Mouse (Mus musculus): ENCODE measurements around the gene Dmrta1.
"Not testable (repeated sequence)": the region's sequence is repeated elsewhere in the genome, so short reads cannot be mapped to it uniquely, and the experiment has no call there.

Gene Dmrta1

DNA sequence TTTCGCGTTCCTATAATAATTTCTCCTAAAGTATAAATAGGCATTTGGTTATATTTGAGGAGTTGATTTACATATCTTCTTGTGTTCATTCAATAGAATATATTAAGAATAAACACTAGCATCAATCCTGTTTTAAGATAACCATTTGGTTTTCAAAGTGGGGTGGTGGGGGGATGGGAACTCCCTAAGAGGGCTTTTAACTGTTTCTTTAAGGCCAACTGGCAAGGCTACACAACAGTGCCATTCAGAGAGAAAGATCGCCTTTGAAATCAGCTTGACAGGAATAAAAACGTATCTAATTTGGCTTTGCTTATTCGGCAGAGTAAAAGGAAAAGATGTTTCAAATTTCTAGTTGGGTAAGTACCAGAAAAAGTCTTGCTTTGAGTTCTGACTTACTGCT, at the start of gene Dmrta1:
TSS of gene Dmrta1 (plus strand) at position 242 of the 400 bp plus-strand sequence.
- no peak for DNase-seq (ENCODE audit: low read depth, low spot score)

DNA sequence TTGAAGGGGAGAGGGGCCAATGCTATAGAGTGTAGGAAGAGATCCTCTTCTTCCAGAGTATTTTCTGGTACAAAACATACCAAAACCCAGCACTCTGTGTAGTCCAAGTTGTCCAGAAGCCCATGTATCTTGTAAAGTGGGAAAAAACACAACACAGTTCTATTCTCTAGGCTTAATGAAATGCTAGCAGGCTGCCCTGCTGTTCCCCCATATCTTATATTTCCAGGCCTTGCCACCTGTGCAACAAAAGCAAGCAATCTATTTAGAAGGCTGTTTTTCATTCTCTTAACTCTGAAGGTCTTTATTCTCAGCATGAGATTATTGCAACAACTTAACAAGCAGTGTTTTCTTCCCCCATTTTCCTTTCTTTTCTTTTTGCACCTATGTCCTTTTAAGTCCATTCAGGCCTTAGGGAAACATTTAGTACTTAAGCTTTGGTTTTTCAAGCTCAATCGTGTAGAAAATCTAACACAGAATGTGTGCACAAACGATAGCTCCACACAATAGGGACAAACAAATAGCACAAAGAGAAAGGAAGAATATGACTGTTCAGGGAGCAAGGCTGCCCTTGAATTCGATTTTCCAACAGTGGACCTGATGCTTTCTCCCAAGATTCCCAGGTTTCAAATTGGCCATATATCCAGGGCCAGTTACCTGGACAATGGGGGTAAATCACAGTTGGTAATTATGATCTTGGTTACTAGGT, 48.7 kb upstream of the Dmrta1 start:
- DNase-seq (ENCODE audit: low read depth, low spot score), result no peak

GRCm38 (mm10) chr4:89631560-89631959, 47.7 kb upstream of the Dmrta1 start:
- no peak for DNase-seq (ENCODE audit: low read depth, low spot score)

DNA sequence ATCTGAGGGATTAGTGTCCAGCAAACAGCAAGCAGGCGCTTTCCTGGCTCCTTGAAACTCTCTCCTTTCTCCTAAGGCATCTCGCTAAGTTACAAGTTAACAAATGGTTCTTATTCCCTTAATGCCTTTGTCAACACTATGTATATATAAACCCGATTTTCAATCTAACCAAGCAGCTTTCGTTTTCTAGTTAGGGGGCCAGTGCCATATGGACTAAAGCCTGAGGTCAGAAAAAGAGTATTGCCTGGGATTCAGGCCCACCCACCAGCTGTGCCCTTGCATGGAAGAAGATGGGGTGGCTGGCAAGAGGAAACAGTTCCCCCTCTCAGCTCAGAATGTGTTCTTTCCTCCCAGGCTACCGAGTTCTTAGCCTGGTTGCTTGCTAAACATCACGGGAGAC, 40.6 kb upstream of the Dmrta1 start:
- DNase-seq (ENCODE audit: low read depth, low spot score), result no peak

DNA sequence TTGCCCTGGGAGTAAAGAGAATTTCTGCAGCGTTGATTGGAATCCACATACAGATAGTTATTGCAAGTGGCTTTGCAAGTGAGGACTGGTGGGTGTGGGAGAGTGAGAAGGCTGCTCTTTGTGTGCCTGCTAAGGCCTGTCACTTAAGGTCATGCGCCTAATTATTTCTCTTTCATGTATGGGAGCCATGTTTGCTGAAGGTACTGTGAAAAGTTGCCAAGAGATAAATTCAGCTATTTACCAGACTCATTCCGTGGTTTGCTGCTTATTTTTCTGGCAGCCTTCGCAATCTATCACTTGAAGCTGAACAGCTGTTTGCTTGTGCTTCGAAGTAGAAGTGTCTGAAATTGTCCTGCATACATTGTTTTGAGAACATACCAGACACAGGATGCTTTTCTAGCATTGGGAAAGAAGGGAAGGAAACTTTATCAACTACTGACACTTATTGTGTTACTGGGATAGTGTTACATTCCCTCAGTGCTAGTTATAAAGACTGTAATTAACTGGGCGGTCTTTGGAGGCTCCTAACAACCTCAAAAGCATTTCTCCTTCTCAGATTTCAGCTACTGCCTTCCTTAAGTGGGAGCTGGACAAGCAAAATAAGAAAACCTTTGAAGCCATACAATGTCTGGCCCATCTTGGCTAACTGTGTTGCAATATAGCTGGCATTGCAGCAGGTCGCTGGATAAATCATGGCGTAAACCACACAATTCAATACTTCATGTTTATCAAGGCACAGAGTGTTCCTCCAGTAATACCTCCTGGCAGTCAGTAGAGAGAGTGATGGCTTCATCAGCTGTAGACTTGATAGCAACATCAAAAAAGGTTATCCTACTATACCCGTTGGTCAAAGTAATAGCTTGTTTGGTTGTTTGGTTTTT, 34.8 kb upstream of the Dmrta1 start:
- DNase-seq (ENCODE audit: low read depth, low spot score), result no peak

DNA sequence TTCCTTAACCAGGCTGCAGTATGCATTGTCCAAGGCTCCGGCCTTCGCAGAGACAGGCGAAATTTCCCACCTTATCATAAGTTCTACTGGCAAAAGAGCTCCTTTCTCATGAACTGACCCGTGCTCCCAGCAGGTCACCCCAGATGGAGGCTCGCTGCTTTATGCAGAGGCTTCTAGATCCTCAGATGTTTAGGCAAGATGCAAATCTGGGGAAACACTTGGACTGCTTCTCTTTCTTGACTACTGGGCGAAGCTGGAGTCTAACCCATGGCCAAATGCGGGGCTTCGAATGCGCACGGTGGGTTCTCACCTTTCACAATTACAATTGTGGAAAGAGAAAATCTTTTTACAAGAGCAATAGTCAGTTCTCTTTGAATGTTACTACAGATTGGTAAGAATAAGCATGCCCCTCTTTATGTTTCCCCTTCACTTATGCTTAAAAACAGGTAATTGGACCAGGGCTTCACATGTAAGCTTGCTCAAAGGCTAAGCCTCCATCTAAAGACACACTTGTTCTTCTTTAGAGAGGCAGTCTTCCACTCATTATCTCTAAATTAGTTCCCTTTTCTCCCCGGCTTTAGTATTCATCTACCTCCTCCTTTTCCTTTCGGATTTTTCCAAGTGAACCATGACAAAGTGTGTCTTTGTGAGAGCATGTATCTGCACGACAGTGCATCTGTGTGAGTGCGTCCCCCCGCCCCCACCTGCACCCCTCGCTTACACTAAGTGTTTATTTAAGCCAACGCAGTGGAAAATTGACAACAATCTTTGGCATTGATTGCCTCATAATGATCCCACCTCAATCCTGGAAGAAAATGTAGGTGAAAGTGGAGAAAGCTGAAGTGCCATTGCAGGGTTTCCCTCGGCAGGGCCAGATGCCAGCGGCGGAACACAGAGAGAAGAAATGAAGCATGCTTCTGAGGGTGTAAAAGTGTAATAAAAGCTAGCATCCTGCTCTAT, 28.6 kb upstream of the Dmrta1 start:
- DNase-seq (ENCODE audit: low read depth, low spot score), result no peak

DNA sequence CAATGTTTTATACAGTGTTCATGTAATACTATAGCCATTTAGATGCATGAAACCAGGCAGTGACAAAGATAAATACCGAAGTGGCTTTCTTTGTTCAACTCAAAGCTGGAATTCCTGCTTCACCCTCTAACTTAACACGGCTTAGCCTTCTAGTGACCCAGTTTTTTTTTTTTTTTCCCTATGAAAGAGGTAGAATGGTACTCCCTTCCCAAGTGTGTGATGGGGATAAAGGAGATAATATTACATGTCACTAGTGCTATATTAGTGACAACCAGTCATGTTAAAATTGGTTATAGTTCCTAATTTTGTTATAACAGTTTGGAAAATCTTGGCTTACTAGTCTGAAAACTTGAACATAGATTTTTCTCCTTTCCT, 27.9 kb upstream of the Dmrta1 start:
- DNase-seq (ENCODE audit: low read depth, low spot score), result no peak

DNA sequence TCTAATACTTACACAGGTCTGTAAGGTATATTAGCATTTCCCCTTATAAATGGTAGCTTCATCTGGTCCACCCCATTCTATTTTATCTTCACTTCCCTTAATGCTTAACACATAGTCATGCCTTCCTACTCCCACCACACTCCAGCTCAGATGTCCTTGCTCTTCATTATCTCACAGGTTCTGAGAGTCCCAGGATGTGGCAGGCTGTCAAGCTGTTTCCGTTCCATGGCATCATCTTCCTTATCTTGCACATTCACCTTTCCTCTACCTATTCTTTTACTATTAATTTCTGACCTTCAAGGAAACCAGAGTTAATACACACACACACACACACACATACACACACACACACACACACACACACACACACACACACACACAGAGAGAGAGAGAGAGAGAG, 27.5 kb upstream of the Dmrta1 start:
- DNase-seq (ENCODE audit: low read depth, low spot score), result no peak

DNA sequence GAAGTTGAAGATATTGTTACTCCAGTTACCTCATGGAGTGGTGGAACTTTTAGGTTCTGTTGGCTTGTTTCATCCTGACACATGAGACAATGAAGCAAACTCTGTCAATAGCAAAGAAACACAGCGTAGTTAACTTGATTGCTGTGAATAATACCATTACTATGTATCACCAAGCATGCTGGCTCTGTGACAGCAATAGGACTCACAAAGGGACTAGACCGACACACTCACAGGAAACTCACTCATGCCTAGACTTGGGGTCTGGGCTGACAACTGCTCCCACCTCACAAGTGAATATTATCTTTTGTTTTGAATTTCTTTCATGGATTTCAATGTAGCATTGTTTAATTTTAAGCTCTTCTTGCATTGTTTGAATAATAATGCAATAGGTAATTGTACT, 15.8 kb upstream of the Dmrta1 start:
- no peak for DNase-seq (ENCODE audit: low read depth, low spot score)

- no peak for DNase-seq (ENCODE audit: low read depth, low spot score)
Measured at GRCm38 (mm10) chr4:89674711-89675110, 4.5 kb upstream of the Dmrta1 start.

GRCm38 (mm10) chr4:89677903-89678302, 1.3 kb upstream of the Dmrta1 start:
- DNase-seq (ENCODE audit: low read depth, low spot score), result no peak

DNA sequence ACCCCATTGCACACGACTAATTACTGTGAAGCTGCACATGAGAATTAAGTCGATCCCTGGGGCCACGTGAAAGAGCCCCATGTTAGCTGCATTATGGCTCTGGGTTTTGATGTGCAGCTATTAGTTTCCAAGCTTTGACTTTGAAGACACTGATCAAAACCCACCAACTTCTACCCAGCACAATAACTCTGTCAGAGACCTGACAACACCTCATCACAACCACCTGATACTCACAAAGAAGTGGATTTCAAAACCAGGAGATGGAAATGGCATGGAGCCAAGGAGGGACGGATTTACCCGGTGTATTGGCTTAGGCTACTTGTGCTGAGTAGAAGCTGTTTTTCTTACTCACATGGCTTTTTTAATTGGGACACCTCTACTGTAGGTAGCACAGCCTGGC, 523 bp upstream of the Dmrta1 start:
- DNase-seq (ENCODE audit: low read depth, low spot score), result no peak

GRCm38 (mm10) chr4:89687961-89688803, 8.9 kb downstream of the Dmrta1 start:
- DNase-seq (ENCODE audit: low read depth, low spot score), result peak; percentile 5

DNA sequence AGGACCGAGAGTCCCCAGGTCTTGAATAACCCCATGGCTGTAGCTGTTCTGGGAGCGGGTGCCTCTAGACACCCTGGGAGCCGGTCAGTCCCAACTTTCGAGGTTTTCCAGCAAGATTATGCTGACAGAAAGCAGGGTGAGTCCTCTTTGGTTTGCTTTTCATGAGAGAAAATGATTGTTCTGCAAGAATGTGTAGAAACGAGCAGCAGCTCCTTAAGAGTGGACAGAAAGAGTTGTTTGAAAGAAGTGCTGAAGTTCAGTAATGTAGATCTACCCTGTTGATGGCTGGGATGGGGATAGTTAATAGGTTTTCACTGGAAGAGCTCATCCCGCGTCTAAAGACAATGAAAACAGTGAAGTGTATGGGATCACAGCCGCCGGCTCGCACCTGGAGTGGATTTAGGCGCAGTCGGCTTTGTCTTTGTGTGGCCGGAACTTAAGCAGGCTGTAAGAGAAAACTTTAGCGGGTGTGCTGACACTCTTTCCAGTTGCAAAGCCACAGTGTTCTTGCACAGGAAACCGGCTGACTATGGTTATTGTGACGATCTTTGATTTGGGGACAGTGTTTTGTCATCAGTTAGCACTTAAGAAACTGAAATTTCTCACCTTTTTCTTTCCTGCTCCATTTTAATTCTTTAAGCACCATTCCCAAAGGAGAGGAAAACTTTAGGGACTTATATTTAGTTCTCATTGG, 9.7 kb downstream of the Dmrta1 start:
- peak; percentile 9 for DNase-seq (ENCODE audit: low read depth, low spot score)

GRCm38 (mm10) chr4:89691936-89692335, 12.7 kb downstream of the Dmrta1 start:
- no peak for DNase-seq (ENCODE audit: low read depth, low spot score)

DNA sequence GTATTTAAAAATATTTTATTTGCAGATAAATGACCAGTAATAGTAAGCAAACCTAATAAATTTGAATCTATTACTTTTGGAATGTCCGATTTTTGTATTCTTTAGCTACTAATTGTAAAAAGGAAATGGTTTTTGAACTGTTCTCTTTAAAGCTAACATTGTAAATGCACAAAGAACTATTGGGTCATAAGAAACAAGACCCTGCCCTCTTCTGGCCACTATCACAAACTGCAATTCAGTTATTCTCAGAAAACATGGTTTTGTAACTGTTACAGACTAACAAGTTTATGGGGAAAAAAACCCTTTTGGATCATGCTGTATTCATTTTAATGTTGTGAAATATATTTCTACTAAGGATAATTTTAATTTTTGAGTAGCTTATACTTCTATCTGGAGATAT, 13.5 kb downstream of the Dmrta1 start:
- peak; percentile 9 for DNase-seq (ENCODE audit: low read depth, low spot score)

DNA sequence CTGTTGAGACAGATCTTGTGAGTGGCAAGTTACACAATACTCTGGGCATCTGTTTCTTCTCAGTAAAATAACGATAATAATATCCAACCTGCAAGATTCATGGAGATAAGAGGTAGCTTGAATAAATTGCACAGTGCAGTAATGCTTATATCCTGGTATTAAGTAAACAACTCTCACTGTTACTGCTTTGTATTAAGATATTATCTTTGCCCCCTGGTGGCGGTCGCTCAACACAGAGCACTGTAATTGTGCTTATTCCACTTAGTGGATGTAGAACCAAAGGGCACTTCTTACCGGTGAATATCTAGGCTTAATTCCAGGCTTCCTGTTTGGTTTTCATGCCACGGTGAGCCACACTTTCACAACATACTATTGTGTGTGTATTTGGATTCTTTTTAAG, 16.4 kb downstream of the Dmrta1 start:
- no peak for DNase-seq (ENCODE audit: low read depth, low spot score)

GRCm38 (mm10) chr4:89697951-89698350, 18.7 kb downstream of the Dmrta1 start:
- no peak for DNase-seq (ENCODE audit: low read depth, low spot score)

- DNase-seq (ENCODE audit: low read depth, low spot score), result not testable (repeated sequence)
Measured at GRCm38 (mm10) chr4:89723526-89724190, 44.4 kb downstream of the Dmrta1 start.

Measured in CD4-positive helper T cell, adult 2 months (primary cell).